Mouse (Mus musculus): ENCODE data around the gene 2010111I01Rik. TPM values are rescaled to one million over a fixed set of nuclear protein-coding genes. Genes with fewer than 3 reads are reported as not detected.

The 2010111I01Rik gene
- total RNA-seq, 2 experiments from 2014 or later: 87.8 to 90.0 TPM

- DNase-seq: no peak
- intact Hi-C loops (cut with DNase I): no loop called here
Measured at GRCm38 (mm10) chr13:63317681-63318104, 353.0 kb downstream of the 2010111I01Rik start.

GRCm38 (mm10) chr13:63319814-63320213 is 355.1 kb downstream of the 2010111I01Rik start:
- DNase-seq: no peak
- intact Hi-C loops (cut with DNase I): no loop called here

GRCm38 (mm10) chr13:63321689-63322088 is 357.0 kb downstream of the 2010111I01Rik start:
- DNase-seq: no peak
- intact Hi-C loops (cut with DNase I): no loop called here

DNA sequence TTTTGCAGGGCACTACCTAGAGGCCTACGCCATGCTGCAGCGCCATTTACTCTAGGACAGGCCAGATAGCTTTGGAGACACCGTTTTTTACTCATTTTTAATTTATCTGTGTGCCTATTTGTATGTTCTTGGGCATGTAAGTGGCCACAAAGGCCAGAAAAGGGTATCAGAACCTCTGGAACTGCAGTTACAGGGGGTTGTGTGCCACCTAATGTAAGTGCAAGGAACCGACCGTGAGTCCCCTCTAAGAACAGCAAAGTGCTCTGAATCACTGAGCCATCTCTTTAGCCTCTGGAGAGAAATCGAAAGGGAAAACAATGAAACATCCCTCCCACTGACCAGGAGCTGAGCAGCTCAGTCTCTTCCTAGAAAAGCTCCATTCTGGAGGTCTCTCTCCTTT is 358.1 kb downstream of the 2010111I01Rik start:
- DNase-seq: no peak
- intact Hi-C loops (cut with DNase I): no loop called here

- peak in 1 of 2 experiments; percentile 45 for DNase-seq
- intact Hi-C loops (cut with DNase I): no loop called here
Measured at GRCm38 (mm10) chr13:63323286-63324075, 358.8 kb downstream of the 2010111I01Rik start.

DNA sequence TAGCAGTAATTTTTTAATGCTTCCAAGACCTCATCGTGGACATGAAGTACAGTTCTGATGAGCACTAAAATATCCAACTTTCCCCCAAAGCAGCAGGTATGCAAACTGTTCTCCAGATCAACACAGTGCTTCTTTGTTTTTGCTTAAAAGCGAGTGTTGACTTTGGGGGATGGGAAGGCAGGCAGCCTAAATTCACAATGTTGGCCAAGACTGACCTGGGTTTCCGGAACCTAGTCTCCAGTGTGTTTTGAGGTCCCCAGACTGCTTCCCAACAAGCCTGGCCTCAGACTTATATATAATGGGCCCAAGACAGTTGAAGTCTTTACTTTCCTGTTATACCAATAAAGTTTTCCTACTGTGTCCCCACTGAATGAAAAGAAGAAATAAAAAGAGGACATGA is 359.6 kb downstream of the 2010111I01Rik start:
- no peak for DNase-seq
- intact Hi-C loops (cut with DNase I): no loop called here

DNA sequence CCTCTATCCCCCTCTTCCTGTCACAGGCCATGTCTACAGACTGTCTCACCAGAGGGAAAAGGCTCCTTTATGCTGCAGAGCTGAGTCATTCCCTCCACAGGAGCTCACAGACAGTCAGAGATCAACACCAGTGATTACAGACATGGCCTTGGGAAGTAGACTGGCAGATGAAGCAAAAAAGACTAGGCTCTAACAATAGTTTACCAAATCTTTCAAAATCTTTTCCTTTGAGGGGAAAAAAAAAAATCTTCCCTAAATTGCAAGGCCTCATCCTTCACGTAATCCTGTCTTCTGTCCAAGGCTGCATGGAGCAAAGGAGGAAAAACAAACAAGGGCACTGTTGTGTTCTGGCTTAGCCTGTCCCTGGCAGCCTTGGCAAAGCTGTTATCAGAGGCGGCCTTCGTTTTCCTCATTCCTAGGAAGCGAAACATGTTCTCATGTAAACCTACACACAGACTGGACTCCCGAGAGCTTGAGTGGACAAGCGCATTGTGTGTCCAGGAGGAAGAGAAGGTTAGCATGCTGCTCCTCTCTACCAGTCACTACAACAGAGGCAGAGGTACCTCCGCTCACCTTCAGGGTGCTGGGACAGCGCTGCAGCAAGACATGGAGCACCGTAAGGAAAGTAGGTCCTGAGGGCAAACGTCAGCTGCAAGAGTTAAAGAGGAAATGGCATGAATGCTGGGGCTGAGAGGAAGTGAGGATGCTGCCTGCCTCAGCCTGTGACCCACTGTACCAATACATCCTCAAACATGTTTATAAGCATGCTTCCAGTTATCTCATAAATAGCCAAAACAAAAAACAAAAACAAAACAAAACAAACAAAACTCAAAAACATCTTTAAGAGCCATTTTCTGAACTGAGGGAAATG is 360.5 kb downstream of the 2010111I01Rik start:
- DNase-seq: no peak

DNA sequence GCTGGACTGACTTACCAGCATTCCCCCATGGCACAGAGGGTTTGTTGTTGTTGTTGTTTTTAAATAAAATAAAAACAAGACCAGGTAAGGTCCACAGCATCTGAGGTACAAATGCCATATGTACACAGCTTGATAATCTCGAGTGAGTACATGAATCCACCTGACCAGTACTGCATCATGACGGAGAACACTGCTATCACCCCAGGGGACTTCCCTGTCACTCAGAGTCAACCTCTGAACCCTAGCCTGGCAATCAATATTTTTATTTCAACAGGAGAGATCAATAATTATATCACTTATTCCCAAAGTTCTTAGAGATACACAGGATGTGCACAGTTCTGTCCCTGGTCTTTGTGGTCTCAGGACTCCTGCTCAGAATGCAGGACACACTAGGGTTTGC is 361.3 kb downstream of the 2010111I01Rik start:
- intact Hi-C loops (cut with DNase I): no loop called here
- no peak for DNase-seq

More for the DNA sequence above, 360.5 kb downstream of the 2010111I01Rik start:
- intact Hi-C loops (cut with DNase I): no loop called here

DNA sequence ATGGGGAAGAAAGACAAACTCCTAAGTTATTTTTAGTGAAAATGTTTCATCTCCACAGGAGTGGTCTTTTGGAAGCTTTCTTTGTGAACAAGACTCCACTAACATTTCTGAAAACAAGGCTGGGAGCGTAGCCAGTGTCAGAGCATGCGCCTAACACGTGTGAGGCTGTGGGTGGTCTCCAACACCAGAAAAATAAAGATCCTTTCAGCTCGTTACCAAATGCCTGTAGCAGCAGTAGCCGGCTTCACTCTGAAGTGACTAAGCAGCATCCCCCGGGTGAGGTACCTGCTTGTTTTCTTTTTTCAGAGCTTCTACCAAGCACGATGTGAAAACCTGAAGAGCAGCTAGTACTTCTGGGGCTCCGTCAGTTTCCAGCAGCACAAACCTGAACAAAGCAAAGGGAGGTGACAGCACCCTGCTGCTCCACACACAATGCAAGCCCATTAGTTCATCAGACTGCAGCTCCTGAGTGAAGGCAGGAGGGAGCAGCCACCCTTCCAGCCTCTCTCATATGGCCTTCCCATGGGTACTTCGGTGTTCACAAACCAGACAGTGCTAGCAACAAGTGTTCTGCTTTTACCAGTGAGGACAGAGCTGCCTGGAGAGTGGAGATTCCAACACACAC is 365.7 kb downstream of the 2010111I01Rik start:
- no peak for DNase-seq
- intact Hi-C loops (cut with DNase I): loop anchor here (2.0 to 5.0 kb wide), 4 partner anchors 73 to 218 kb away; no protein-coding TSS in a partner anchor

DNA sequence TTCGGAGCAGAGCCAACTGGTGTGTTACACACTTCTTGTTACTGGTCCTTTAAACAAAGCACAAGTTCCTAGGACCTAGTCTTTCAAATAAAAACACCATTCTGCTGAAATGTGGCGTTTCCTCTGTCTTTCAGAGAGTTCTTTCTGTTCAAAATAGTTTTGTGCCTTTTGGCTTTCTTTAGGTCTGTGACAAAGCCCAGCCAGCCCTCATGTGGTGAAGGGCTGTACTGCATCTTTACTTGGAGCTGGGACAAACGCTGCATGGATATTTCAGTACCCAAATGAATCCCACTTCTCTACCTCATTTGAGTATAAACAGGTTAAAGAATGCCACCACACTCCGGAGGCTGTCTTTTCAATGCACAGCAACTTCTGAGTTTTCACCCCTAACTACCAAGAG is 366.7 kb downstream of the 2010111I01Rik start:
- intact Hi-C loops (cut with DNase I): loop anchor here (1.0 to 5.0 kb wide), 6 partner anchors 74 to 412 kb away; no protein-coding TSS in a partner anchor
- peak; percentile 76 to 81 for DNase-seq

DNA sequence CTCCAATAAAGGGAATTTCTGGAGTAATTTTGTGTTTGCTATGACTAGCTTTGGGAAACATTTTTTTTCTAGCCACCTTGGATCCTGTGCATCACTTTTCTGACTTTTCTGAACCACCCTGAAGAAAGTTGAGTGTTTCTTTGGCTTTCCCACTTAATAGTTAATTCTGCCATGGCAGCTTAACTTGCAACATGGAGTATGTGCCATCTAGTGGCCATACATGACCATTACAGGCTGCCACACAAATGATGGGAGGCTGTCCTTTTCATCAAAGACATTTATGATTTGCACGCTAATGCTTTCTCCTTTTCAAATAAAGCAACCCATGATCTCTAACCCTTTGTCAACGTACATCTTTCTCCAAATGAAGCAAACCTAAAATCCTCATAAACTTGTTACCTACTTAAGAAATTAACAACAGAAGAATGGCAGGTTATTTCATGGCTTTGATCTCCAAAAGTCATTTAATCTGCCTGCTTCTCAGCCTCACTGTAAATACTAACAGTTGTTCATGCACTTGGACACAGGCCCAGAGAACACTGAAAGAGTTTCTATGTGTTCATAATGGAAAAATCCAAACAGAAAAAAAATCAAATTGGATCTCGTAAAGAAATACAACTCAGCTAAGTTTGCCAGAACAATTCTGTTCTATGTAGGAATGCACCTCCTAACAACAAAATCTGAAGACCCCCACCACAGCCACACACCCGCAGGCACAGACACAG is 368.0 kb downstream of the 2010111I01Rik start:
- intact Hi-C loops (cut with DNase I): loop anchor here (1.0 to 5.0 kb wide), 4 partner anchors 75 to 406 kb away; no protein-coding TSS in a partner anchor
- peak; percentile 63 to 65 for DNase-seq

DNA sequence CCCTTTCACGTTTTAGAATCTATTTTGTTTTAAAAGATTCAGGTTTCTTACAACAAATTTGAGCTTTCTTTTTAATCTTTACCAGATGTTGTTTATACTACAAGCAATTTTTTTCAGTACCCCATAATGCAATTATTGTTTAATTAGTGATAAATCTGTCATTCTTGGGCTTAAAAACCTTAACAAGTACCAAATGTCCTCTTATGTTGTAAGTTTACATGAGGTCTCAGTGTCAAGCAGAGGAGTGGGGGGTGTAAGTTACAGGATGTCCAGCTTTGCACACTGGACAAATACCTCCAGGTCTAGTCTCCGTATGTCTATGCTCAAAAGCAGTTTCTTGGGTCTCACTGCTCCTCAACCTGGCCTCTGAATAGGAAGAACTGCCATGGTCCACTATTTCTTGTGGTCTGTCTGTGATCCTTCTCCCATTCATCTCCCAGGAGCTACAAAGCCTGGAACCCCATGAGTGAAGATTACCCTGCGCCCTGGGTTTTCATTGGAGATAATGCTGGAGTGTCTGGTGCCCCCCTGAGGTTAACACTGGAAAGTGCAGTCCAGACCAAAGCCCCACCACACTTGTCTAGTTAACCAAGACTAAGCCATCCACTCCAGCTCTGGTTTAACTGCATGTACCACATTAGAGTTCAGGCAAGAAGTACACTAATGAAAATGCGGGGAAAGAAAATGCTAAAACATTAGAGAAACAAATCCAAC is 370.9 kb downstream of the 2010111I01Rik start:
- no peak for DNase-seq
- intact Hi-C loops (cut with DNase I): no loop called here

DNA sequence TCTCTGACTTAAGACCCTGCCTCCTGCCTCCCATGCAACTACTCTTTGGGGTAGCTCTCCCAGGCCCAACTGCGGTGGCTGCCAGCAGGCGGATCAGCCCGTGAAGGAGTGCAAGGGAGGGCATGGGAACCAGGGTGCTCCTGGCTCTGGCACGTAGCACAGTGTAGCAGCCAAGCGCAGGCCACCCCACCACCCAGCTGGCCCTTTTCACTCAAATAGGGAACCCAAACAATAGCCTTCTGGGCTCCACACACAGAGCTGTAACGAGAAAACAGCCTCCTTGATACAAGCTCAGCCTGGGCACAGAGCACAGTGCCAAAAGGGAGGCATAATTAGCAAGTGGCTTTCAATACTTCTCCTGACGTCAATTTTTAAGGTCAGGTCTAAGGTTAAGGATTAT is 371.6 kb downstream of the 2010111I01Rik start:
- no peak for DNase-seq
- intact Hi-C loops (cut with DNase I): no loop called here

- intact Hi-C loops (cut with DNase I): no loop called here
- DNase-seq: no peak
Measured at GRCm38 (mm10) chr13:63337239-63337960, 372.7 kb downstream of the 2010111I01Rik start.

- intact Hi-C loops (cut with DNase I): no loop called here
- DNase-seq: no peak
Measured at GRCm38 (mm10) chr13:63339946-63340345, 375.3 kb downstream of the 2010111I01Rik start.

GRCm38 (mm10) chr13:63342781-63343180 is 378.1 kb downstream of the 2010111I01Rik start:
- intact Hi-C loops (cut with DNase I): no loop called here
- DNase-seq: no peak

DNA sequence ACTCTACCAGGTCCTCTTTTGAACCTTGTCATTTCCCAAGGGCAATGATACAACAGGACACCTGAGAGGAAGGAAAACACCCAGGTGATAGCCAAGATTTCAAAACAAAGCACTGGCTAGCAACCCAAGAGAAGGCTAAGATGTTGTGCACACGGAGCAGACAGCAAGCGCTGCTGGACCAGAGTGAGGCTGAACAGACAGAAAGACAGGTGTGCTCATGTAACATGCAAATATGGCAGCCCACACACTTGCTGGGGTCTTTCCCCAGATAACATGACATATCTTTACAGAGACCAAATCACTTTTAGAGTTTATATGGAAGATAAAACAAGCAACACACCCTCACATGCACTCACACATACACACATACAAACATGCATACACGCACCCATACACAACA is 379.8 kb downstream of the 2010111I01Rik start:
- intact Hi-C loops (cut with DNase I): no loop called here
- DNase-seq: no peak

DNA sequence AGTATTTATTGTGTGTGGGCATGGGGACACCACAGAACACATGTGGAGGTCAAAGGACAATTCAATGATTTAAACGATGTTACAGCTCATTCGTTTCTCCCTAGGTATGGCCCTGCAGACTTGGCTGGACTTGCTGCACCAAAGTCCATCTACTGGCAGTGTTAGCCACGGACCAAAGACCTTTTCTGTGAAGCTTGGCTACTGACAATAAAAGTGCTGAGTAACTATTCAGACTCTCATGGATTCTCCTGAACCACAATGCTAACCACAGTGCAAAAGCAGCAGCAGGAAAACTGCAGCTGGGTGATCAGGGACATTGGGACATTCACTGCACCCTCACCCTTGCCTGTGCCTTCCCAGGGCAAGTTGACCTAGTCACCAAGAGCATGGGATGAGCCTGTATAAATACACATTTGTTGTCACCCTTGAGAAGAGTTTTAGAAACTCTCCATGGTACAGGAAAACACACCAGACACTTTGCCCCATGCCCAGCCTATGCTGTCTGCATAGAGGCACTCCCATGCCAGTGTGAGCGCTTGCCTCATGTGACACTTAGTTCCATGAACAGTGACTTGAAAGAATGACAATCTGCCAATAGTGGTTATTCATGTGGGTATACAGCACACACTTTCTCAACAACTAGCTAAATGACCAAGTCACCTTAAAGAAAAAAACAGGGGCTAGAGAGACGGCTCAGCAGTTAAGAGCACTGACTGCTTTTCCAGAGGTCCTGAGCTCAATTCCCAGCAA is 381.0 kb downstream of the 2010111I01Rik start:
- intact Hi-C loops (cut with DNase I): no loop called here

More for the DNA sequence above, 381.0 kb downstream of the 2010111I01Rik start:
- no peak for DNase-seq

All from heart, postnatal 36 days (tissue).